Mouse (Mus musculus) CH12.LX (cell line): ENCODE data around the gene Tbc1d16.

Experiments
- BHLHE40 ChIP-seq: IDR thresholded peaks from 2 replicates; pipeline ENCODE4 v1.6.1; 2011; ENCODE audit warnings: mild to moderate bottlenecking, low read depth, low read length, improper control_type of control experiment
- CHD2 ChIP-seq: IDR thresholded peaks from 2 replicates; pipeline ENCODE4 v1.6.1; 2011; ENCODE audit warnings: low read length, improper control_type of control experiment
- CTCF ChIP-seq, 2 experiments: IDR thresholded peaks in 1 of 2; conservative IDR thresholded peaks in 1 of 2; 2 replicates each; pipeline ENCODE4 v1.5.1; 2011 to 2012; ENCODE audit warnings: low read depth in 2 of 2, low read length in 2 of 2, improper control_type of control experiment in 1 of 2, inconsistent platforms in 1 of 2, mild to moderate bottlenecking in 1 of 2, moderate library complexity in 1 of 2
- EP300 ChIP-seq: IDR thresholded peaks from 2 replicates; pipeline ENCODE4 v1.6.1; 2011; ENCODE audit warnings: low read length, improper control_type of control experiment
- GABPA ChIP-seq: IDR thresholded peaks from 2 replicates; pipeline ENCODE4 v1.6.1; 2012; ENCODE audit warnings: low read depth, low read length, improper control_type of control experiment, inconsistent platforms; ENCODE audit not compliant: insufficient replicate concordance
- JUND ChIP-seq: conservative IDR thresholded peaks from 2 replicates; pipeline ENCODE4 v1.6.1; 2011; ENCODE audit warnings: low read depth, low read length, improper control_type of control experiment
- MAX ChIP-seq: IDR thresholded peaks from 2 replicates; pipeline ENCODE4 v1.6.1; 2011; ENCODE audit warnings: low read length, improper control_type of control experiment
- POLR2A ChIP-seq: IDR thresholded peaks from 2 replicates; pipeline ENCODE4 v1.6.1; 2011; ENCODE audit warnings: low read depth, mild to moderate bottlenecking, improper control_type of control experiment, low read length
- RCOR1 ChIP-seq: conservative IDR thresholded peaks from 2 replicates; pipeline ENCODE4 v1.6.1; 2012; ENCODE audit warnings: low read depth, mild to moderate bottlenecking, inconsistent platforms, low read length, improper control_type of control experiment
- SMC3 ChIP-seq: IDR thresholded peaks from 2 replicates; pipeline ENCODE4 v1.6.1; 2011; ENCODE audit warnings: low read depth, low read length, improper control_type of control experiment
- TCF12 ChIP-seq: IDR thresholded peaks from 2 replicates; pipeline ENCODE4 v1.6.1; 2014; ENCODE audit warnings: low read depth, mild to moderate bottlenecking, inconsistent platforms, low read length, improper control_type of control experiment
- USF1 ChIP-seq: IDR thresholded peaks from 2 replicates; pipeline ENCODE4 v1.6.1; 2014; ENCODE audit warnings: low read depth, mild to moderate bottlenecking, inconsistent platforms, low read length, improper control_type of control experiment
- ZNF384 ChIP-seq: IDR thresholded peaks from 2 replicates; pipeline ENCODE4 v1.6.1; 2012; ENCODE audit warnings: low read depth, low read length, improper control_type of control experiment, inconsistent platforms

- TF ChIP-seq POLR2A (no peak), TCF12 (no peak), CHD2 (no peak), SMC3 (no peak), CTCF (conservative IDR thresholded peaks at IDR 0.05 in 1 of 2, IDR thresholded peaks at IDR 0.05 in 1 of 2; ENCODE audit: low read depth in 2 of 2, low read length in 2 of 2) (no peak), MAX (no peak), BHLHE40 (peak; percentile 69), JUND (no peak), USF1 (no peak), RCOR1 (no peak), GABPA (no peak), EP300 (no peak), ZNF384 (no peak)
Measured at GRCm38 (mm10) chr11:119171588-119171987, 56.7 kb downstream of the Tbc1d16 start.
